Mouse (Mus musculus): ENCODE measurements around the gene Alyref.

GRCm38 (mm10) chr11:120562949-120563348 is 35.2 kb downstream of the Alyref start:
- no peak for TF ChIP-seq CTCF (IDR thresholded peaks at IDR 0.05; ENCODE audit: control insufficient read depth, insufficient read depth, insufficient replicate concordance, low read depth, low read length)
- no peak for TF ChIP-seq POLR2A (IDR thresholded peaks at IDR 0.05; ENCODE audit: control insufficient read depth, low read depth, low read length)
